ENCODE assay signal across 21 mouse cellular contexts in the genomic region with DNA sequence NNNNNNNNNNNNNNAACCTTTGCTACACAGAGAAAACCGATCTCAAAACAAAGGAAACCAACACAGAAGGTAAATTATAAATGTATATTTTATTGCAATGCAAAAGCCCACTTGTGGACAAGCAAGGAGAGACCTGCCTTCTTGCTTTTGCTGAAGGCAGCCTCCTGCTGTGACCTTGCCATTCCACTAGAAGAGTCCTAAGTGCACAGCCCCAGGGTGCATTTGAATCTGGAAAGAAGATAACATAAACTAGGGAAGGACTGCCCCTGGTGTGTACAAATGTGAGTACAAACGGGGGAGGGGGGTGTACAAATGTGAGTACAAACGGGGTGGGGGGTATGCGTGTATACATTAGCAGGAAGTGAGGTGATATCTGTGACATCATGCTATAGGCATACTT. TPM values are rescaled to one million over a fixed set of nuclear protein-coding genes. Genes with fewer than 3 reads are reported as not detected.
"Had no signal": no experiment of that assay in that cellular context is flagged by ENCODE, and none has a peak within 500 bp of the region (broad histone marks: within the 10 kb centered on the region; RNA-seq: fewer than 3 reads in every experiment).

No protein-coding gene starts in this region.

- H3K4me3 ChIP-seq: lung, embryonic 15.5 days; megakaryocyte, embryonic 14.5 days; midbrain, embryonic 13.5 days; myocyte; neural tube, embryonic 13.5 days; neural tube, embryonic 15.5 days; stomach, embryonic 15.5 days had no signal

- H3K36me3 ChIP-seq: lung, embryonic 15.5 days; midbrain, embryonic 13.5 days; neural tube, embryonic 13.5 days; neural tube, embryonic 15.5 days; stomach, embryonic 15.5 days had no signal

- DNase-seq: liver, postnatal 0 days; lung, adult 2 months; lung, postnatal 14 days; lung, postnatal 36 days; right cerebral cortex, postnatal 14 days; thymus, adult 2 months; thymus, postnatal 25 days; thymus, postnatal 4 days had no signal

- H3K27ac ChIP-seq: lung, embryonic 15.5 days; macrophage; midbrain, embryonic 13.5 days; neural tube, embryonic 13.5 days; neural tube, embryonic 15.5 days; stomach, embryonic 15.5 days; stomach, postnatal 0 days had no signal

- H3K4me1 ChIP-seq: lung, embryonic 15.5 days; megakaryocyte, embryonic 14.5 days; midbrain, embryonic 13.5 days; neural tube, embryonic 13.5 days; neural tube, embryonic 15.5 days; stomach, embryonic 15.5 days had no signal

- ATAC-seq: liver, postnatal 0 days; lung, postnatal 0 days; midbrain, embryonic 13.5 days; midbrain, embryonic 16.5 days had no signal

- H3K9ac ChIP-seq: liver, postnatal 0 days; lung, embryonic 15.5 days; midbrain, embryonic 13.5 days; neural tube, embryonic 13.5 days; neural tube, embryonic 15.5 days; stomach, embryonic 15.5 days had no signal

- H3K27me3 ChIP-seq: lung, embryonic 15.5 days; megakaryocyte, embryonic 14.5 days; midbrain, embryonic 13.5 days; neural tube, embryonic 13.5 days; neural tube, embryonic 15.5 days; stomach, embryonic 15.5 days had no signal

- H3K4me2 ChIP-seq: lung, embryonic 15.5 days; midbrain, embryonic 11.5 days; midbrain, embryonic 13.5 days; neural tube, embryonic 13.5 days; neural tube, embryonic 15.5 days; stomach, embryonic 15.5 days had no signal

- H3K9me3 ChIP-seq: lung, embryonic 15.5 days; midbrain, embryonic 13.5 days; neural tube, embryonic 13.5 days; neural tube, embryonic 15.5 days; stomach, embryonic 15.5 days had no signal

RNA-seq across cellular contexts. Expression of a gene that starts 43.2 kb away (rescaled TPM):
- total RNA-seq: megakaryocyte progenitor cell, adult 5-6 weeks had no signal
- polyA plus RNA-seq: macrophage, myocyte had no signal
